Mouse (Mus musculus): ENCODE data around the gene Fam120a.

Gene Fam120a

DNA sequence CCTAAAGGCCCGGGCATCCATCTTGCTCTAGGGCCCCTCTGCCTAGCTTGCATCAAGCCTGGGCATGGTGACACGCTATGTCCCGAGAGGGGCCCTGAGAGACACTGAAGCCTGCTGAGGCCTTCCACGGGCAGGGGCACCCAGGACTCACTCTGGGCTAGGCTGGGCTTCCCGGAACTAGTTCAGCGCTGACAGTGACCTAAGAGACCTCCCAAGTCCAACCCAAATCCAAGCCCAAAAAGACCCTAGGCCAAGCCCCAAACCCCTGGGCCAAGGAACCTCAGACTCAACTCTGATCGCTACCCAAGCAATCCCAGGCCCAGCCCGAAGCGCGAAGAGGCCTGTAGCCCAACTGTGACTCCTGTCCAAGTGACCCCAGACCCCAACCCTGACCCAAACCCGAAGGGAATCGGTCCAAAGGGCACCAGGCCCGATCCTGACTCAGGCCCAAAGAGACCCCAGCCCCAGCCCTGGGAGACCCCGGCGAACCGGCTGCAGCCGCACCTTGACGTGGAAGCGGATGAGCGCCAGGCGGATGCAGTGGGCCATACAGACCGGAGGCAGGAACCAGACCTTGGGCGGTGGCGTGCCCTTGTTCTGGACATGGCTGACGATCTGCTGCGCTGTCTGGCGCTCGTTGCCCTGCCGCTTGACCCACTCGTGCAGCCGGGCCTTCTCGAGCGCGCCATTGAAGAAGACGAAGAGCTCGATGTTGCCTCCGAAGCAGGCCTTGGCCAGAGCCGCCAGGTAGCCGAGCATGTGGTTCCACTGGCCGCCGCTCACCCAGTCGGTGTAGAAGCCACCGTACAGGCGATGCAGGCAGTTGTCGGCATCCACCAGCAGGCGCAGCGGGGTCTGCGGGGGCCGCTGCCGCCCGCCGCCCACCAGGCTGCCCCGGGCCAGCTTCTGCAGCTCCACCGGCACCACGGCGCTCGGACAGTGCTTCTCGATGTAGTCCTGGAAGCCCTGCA, 681 bp downstream of the Fam120a start:
- DNase-seq (ENCODE audit: low spot score in 2 of 2) = peak; percentile 70 to 80

DNA sequence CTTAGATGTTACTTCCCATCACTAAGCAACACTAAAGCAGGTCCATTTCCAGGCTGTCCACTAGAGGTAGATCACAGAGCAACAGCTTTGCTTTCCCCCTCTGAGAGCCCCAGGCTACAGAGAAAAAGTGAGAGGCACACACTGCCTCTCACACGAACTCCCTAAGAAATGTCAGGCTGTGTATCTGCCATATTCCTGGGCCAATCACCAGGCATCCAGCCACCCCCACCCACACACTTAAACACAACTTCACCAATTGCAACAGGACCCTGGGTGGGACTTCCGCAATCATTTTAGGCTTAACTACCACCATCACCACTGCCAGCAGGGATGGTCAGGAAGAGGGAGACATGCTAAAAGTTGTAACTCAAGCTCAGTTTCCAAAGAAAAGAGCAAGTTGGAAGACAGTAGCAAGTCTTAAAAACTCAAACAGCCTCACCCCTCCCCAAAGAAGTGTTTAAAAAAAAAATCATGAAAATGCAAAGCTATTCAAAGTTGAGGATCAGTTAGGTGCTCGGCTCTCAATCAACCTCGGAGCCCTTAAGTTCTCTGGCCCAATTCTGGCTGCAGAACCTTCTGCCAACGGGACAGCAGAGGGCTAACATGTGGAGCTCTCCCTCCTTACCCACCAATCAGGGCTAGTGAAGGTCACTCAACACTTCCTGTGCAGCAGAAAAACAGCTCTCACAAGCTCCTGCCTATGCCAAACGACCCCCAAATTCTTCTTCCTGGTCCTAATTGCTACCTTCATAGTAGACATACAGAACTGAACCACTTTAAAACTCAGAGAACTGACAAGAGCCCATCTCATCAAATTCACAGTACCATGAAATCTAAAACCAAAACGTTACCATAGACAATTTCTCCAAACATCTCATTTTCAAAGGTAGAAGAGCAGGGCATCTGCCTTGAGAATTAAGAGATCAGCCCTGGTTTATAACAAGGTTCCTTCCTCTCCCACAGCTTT, 2.0 kb downstream of the Fam120a start:
- DNase-seq (ENCODE audit: low spot score in 2 of 2) = peak; percentile 33 to 68

DNA sequence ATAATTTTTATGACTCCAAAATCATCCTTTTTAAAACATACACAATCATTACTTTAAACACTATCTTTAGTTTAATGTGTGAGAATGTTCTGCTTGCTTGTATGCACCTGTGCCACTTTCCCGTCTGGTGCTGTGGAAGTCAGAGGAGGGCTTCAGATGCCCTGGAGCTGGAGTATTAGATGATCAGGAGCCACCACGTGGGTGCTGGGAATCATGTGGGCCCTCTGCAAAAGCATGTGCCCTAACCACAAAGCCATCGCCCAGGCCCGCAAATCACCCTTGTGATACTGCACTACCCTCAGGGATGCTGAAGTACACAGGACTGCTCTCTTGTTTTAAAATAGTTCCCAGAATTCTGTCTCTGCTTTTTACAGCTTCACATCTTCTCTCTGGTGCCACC, 3.0 kb downstream of the Fam120a start:
- DNase-seq (ENCODE audit: low spot score in 2 of 2) = no peak

DNA sequence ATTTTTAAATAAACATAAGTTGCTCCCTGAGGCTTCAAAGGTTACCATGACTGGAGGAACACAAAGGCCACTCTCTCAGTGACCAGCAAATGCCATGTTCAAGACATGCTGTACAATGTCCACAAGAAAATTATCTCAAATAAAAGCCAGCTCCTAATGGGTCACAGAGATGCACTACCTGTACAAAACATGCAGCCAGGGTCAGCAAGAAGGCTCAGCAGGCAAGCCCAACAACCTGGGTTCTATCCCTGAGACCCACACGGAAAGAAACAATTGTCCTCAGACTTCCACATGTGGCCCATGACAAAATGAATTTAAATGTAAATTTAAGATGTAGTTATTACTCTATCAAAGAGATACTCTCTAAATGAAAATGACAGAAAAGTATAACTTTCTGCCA, 4.7 kb downstream of the Fam120a start:
- no peak for DNase-seq (ENCODE audit: low spot score in 2 of 2)

DNA sequence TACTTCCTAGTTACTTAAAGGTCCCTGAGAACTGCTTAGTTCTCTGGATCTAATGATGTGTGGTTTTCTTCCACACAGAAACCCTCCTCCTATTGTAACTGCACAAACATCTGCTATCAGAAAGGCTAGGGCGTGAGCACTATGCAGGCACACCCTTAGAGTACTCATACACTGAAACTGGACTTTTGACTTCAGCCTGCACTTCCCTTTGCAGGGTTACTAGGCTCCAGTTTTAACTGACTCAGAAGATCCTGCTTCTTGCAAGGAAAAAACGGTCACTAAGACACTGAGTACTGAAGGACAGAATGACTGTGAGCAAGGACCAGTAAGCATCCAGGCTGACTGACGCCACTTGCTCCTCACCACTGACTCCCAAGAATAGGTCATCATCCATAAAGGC, 5.3 kb downstream of the Fam120a start:
- DNase-seq (ENCODE audit: low spot score in 2 of 2) = no peak

DNA sequence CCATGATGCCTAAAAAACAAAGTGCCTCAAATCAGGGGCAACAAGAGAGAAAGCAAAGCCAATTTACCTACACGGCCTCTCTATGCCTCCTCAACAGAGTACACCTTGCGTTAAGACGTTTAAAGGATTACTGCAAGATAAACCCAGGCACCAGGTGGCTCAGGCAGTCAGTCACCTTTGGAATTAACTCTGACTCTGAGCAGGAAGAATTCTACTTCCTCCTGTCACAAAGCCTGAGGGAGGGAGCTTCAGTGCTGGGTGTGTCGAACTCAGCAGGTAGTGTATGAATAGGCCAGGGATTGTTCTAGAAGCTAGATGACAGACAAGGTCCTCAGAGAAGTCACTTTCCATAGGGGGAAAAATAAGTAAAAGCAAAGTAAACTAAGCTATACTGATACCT, 9.2 kb downstream of the Fam120a start:
- no peak for DNase-seq (ENCODE audit: low spot score in 2 of 2)

DNA sequence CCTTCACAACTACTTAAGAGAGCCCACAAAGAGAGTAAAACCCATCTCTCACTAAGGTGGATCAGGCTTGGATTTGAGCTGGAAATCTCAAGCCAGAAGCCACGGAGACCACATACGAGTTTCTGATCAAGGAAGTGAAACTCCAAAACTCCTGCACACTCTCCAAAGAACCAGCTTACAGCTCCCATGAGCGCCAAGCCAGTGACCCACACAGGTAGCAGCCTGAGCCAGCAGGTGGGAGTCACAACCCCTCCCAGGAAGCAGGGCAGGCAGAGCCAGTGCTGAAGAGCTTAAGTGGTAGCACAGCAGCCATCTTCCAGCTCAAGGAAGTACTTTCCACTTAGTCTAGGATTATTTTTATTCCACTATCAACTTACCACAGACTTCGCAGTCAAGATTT, 13.0 kb downstream of the Fam120a start:
- no peak for DNase-seq (ENCODE audit: low spot score in 2 of 2)

DNA sequence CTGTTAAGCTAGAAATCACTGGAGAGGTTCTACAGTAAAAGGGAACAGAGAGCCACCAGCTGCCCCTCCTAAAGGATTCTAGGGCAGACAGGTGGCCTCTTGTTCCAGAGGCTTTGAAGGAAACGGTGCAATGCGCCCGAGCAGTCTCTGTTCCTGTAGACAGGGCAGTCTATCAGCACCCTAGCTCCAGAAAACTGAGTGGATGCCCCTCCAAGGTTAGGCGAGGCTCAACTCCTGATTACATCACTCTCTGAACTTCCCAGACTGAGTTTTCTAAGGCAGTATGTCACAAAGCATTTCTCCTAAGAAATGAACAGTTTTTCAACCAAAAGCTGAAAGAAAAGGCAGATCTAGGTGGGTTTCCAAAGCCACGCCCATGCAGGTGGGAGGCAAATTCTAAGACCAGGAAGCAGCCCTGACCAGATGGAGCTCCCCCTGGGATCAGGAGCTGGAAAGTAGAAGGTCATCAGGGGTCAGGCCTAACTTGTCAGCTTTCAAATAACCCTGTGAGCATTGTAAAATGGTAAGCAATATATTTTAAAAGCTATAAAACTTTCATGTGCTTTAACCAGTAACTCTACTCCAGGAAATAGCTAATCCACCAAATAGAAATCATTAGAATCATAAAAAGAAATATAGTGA, 17.1 kb downstream of the Fam120a start:
- no peak for DNase-seq (ENCODE audit: low spot score in 2 of 2)

DNA sequence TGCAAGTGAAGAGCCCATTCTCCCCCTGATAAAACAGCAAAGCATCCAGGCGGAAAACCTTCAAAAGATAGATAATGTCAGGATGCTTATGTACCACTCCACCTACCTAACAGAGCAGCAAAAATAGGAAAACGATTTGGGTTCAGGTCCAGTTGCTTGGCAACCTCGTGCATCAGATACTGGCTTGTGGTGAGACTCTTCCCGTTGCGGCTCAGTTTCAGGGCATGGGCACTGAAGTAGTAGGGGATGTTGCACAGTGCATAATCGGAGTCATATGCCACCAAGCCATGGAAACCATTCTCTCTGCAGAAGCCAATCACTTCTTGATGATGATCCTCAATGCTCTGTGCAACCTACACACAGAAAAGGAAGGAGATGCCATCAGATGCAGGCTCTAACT, 18.9 kb downstream of the Fam120a start:
- no peak for DNase-seq (ENCODE audit: low spot score in 2 of 2)

DNA sequence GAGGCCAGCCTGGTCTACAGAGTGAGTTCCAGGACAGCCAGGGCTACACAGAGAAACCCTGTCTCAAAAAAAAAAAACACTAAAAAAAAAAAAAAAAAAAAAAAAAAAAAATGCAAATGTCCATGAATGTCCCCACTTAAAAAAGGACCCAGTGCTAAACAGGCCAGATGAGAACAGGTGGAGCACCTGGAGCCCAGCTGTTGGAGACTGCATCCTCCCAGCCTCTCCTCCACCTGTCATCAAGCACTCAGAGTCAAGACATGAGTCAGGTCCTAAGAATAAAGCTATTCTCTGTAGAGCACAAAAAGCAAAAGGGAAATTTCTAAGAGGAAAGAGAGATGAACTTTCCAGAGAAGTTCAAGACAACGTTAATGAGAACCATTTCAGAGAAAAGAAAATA, 23.2 kb downstream of the Fam120a start:
- no peak for DNase-seq (ENCODE audit: low spot score in 2 of 2)

DNA sequence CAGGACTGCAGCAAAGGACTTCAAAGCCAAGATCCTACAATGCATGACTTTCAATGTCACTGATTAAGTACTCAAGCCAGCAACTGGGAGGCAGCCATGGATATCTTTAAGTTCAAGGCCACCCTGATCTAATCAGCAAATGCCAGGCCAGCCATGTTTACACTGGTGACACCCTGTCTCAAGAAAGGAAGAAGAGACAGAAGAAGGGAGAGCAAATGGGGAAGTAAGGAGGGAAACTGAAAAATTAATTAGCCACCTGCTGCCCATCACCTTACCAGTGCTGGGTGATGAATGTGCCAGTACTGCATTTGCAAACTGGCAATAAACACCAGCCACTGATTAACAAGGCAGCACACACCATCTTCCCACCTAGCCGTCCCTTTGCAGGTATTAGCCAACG, 25.3 kb downstream of the Fam120a start:
- no peak for DNase-seq (ENCODE audit: low spot score in 2 of 2)

DNA sequence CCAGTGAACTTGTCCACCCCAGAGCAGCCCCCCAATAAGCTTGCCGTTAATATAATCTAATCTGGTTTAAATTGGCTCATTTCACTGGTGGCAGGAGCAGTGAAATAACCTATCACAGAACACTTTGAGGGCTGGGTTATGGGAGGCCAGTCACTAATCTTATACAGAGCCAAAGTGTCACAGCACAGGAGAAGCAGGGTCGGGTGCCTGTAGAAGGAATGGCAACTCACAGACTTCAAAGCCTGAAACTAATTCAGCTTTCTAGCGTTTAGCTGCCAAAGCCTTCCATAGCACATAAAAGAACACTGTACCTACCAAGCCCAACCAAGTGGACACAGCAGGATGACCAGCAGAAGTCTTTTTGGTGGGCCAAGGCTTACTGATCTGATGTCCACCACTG, 26.0 kb downstream of the Fam120a start:
- no peak for DNase-seq (ENCODE audit: low spot score in 2 of 2)

DNA sequence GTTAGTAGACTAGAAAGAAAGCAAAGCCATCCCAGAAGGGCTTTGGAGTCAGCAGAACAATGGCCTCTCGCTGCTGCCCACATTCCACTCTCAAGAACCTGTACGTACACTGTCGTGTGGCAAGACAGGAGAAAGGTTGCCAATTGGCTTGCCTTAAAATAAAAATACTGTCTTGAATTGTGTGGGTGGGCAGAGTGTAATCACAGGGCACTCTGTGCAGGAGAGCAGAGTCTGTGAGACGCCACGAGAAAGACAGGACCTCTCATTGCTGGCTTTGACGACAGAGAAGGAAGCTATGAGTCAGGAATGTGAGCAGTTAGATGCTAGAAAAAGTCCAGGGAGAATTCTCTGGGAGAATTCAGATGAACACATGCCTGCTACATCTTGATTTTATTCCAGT, 33.2 kb downstream of the Fam120a start:
- no peak for DNase-seq (ENCODE audit: low spot score in 2 of 2)

DNA sequence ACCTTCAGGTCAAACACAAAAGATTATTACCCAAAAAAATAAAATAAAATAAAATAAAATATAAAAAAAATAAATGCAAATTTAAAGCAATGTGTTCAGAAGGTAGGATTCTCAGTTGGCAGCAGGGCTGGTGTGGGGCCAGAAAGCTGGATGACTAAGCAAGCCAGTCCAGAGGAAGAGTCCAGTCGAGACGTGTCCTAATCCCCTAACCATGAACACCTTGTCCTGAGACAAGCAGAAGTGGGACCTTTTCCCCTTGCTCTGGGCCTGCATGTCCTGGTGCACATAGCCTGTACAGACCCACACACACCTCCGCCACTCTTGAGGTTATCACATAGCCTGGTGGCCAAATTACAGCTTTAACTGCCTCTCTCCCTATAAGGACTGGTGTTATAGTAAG, 35.1 kb downstream of the Fam120a start:
- DNase-seq (ENCODE audit: low spot score in 2 of 2) = no peak

DNA sequence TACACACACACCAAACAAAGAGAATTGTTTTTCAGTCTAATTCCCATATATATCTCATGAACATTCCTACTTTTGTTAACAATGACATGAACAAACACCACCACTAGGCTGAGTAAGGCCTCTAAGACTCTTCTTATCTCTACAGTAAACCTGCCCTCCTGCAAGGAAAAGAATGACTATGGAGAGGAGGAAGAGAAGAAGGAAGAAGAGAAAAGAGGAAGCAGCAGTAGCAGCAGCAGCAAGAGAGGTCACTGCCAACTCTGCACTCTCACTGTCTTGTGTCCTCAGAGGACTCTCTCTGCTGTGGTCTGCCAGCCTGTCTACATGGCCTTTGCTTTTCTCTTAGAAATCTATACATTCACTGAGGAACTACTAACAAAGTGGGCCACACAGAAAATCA, 36.1 kb downstream of the Fam120a start:
- no peak for DNase-seq (ENCODE audit: low spot score in 2 of 2)

DNA sequence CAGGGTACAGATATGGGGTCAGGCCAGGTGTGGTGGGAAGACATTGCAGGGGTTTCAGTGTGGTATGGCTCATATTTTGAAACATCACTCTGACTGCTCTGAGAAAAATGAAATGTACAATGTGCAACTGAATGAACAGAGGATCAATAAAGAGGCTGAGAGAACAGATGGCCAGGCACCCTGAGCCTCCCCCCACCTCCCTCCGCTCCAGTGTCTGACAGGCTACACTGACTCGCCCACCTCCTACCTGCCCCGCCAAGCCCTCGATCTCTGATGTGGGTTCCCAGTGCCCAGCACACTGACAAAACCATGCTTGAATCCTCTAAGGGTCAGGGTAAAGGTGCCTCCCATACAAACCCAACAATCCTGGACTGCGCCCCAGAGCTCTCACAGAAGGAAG, 36.6 kb downstream of the Fam120a start:
- DNase-seq (ENCODE audit: low spot score in 2 of 2) = no peak

DNA sequence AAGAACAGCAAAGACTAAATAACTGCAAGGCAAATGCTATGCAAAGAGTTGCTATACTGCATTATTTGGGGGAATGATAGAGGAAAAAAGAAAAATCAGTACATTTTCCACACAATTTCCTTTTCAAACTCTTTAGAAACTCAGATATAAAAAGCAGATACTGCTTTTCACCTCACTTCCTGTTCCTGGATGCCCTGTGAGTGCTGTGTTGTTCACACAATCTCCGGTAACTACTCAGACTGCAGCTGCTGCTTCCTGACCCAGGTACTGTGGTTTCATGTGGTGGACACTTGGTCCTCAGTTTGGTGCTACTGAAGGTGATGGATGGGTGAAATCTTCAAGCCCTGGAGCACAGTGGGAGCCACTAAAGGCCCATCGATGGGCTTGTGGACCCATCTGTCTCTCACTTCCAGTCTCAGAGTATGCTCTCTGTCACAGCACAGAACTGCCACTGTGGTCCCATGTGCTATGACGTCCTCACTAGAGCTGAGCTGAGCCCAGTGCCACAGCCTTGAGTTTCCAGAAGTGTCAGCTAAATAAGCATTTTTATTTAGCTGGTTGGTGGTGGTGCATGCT, 38.2 kb downstream of the Fam120a start:
- DNase-seq (ENCODE audit: low spot score in 2 of 2) = no peak

DNA sequence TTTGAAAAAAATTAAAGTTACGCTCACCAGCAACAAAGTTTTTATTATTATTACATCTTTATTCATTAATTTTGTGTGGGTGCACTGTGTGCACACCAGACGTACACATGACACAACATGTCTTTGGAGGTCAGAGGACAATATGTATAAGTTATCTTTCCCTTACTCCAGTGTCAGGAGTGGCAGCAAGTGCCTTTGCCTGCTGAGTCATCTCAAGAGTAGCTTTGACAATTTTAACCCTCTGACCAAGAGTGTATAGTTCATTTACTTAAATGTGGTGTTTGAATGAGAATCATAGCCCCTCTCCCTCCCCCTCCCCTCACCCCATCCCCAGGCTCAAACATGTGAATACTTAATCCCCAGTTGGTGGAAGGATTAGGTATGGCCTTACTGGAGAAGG, 40.2 kb downstream of the Fam120a start:
- DNase-seq (ENCODE audit: low spot score in 2 of 2) = no peak

DNA sequence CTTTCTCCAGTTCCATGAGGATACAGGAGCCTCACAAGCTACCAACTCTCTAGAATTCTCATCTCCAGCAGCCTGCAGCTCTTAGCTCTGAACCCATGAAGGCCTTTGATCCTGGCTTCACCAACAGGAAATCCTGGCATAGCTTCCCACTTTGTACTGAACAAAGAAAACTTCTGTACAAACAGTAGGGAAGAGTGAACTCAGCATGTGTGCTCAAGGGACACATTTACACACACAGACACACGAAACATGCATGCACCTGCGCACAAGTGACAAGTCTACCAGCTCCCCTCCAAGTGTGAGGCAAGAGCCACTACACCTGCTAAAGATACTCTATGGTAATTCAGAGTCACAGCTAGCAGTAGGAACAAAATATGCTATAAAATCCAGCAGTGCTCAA, 45.1 kb downstream of the Fam120a start:
- no peak for DNase-seq (ENCODE audit: low spot score in 2 of 2)

DNA sequence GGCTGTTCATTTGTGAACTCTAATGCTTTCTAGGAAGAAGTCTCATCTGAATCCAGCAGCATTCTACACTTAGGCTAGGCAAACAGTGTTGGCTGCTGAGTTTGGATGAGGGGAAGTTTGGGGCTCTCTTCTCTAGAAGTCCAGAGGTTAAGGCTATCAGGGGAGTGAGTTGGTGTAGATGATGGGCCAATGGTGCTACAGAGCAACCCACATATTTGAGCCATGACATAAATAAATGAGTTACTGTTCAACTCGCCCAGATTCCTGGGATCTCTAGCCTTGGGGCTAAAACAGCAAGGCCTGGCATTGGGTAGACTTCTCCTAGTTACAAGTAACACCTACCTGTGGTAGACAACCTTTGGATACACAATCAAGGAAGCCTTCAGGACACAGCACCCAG, 46.6 kb downstream of the Fam120a start:
- DNase-seq (ENCODE audit: low spot score in 2 of 2) = no peak

DNA sequence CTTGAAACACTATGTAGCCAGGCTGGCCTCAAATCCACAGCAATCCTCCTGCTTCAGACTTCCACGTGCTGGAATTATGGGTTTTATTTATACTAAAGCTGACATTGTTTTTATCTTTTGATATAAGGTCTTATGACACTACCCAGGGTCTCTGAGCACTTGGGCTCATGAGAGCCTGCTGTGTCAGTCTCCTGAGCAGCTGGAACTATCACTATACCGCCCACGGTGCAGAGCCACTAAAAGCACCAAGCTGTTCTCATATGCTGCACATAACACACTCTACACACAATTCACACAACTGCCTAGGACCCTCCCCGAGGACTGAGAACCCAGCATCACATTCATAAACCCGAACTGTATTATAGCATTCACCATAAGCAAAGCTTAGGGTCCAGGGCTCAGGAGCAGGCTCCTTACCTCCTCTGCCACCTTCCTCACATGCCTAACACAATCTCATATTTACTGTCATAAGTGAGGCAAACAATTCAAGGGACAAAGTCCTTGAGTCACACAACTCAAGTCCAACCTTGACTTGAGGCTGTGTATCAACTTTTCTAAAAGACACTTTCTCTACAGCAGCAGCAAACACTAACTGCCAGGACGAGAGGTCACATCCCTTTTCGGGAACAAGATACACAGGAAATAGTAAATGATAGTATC, 47.9 kb downstream of the Fam120a start:
- no peak for DNase-seq (ENCODE audit: low spot score in 2 of 2)
